Mouse (Mus musculus) CD4-positive, CD25-positive, alpha-beta regulatory T cell, adult 4 months (primary cell): ENCODE results near the gene Dusp8. TPM values are rescaled to one million over a fixed set of nuclear protein-coding genes. Genes with fewer than 3 reads are reported as not detected.
A peak's percentile ranks its signal among the peaks of the same experiment; 100 is the strongest.

Experiments used
- ATAC-seq: one replicate; pipeline ENCODE4 v1.8.0; 2017
- polyA plus RNA-seq, 2 experiments: library from polyadenylated mRNA; unstranded; fragments of 100-300 nt; shearing (Covaris generic); gene quantifications; one replicate each; pipeline ENCODE4 v1.2.1; 2017

The Dusp8 gene
- polyA plus RNA-seq, 2 experiments from 2014 or later = 0.17 TPM; not detected in 1

GRCm38 (mm10) chr7:142045344-142045743 lies 50.3 kb downstream of the Dusp8 start:
- ATAC-seq = no peak

GRCm38 (mm10) chr7:142040756-142041155 lies 54.9 kb downstream of the Dusp8 start:
- no peak for ATAC-seq

GRCm38 (mm10) chr7:142037553-142038170 lies 58.0 kb downstream of the Dusp8 start:
- peak; percentile 58 for ATAC-seq

- no peak for ATAC-seq
Observed at GRCm38 (mm10) chr7:142035048-142035811, 60.4 kb downstream of the Dusp8 start.

- ATAC-seq = no peak
Observed at GRCm38 (mm10) chr7:142034198-142034597, 61.4 kb downstream of the Dusp8 start.

- no peak for ATAC-seq
Observed at GRCm38 (mm10) chr7:142030073-142030472, 65.6 kb downstream of the Dusp8 start.

Other genes starting within 250 kb of the Dusp8 start
- 10 to 100 TPM; 18.5 to 34.9 TPM for gene Tollip, start 177.3 kb downstream of the Dusp8 start, polyA plus RNA-seq
- under 1 TPM; 0.29 to 0.52 TPM for gene Brsk2, start 146.1 kb downstream of the Dusp8 start, polyA plus RNA-seq
- 10 to 100 TPM; 63.0 to 78.7 TPM for gene Mob2, start 34.8 kb downstream of the Dusp8 start, polyA plus RNA-seq
- gene Gm45618, start 24.9 kb upstream of the Dusp8 start, polyA plus RNA-seq = not detected
- not detected for gene Gm39115, start 40.2 kb upstream of the Dusp8 start, polyA plus RNA-seq
- gene Gm45337, start 48.8 kb upstream of the Dusp8 start, polyA plus RNA-seq = not detected
- gene Gm29735, start 61.3 kb upstream of the Dusp8 start, polyA plus RNA-seq = not detected
- gene Gm4553, start 69.9 kb upstream of the Dusp8 start, polyA plus RNA-seq = not detected
- not detected for gene Krtap5-2, start 80.2 kb upstream of the Dusp8 start, polyA plus RNA-seq
- gene Gm10153, start 94.5 kb upstream of the Dusp8 start, polyA plus RNA-seq = not detected
- not detected for gene Krtap5-3, start 105.5 kb upstream of the Dusp8 start, polyA plus RNA-seq
- not detected for gene Gm7579, start 116.0 kb upstream of the Dusp8 start, polyA plus RNA-seq
- gene Krtap5-5, start 134.1 kb upstream of the Dusp8 start, polyA plus RNA-seq = not detected
- not detected for gene Gm40460, start 145.2 kb upstream of the Dusp8 start, polyA plus RNA-seq
- not detected for gene Gm2431, start 162.5 kb upstream of the Dusp8 start, polyA plus RNA-seq
- gene Gm4559, start 178.5 kb upstream of the Dusp8 start, polyA plus RNA-seq = not detected
- gene Krtap5-1, start 201.3 kb upstream of the Dusp8 start, polyA plus RNA-seq = not detected
- gene Krtap5-4, start 207.7 kb upstream of the Dusp8 start, polyA plus RNA-seq = not detected